Mouse (Mus musculus): Measurements from ENCODE around the gene Teddm1b. TPM values are rescaled to one million over a fixed set of nuclear protein-coding genes. Genes with fewer than 3 reads are reported as not detected.

The Teddm1b gene
- polyA plus RNA-seq, 1 experiment from 2014 or later: 0.87 TPM

Small RNA genes within 50 kb of the gene (microRNA-seq; reads per million reads assigned to microRNA genes)
- gene Mir8114: 17.7 reads per million, percentile 29 among the genes with 10 or more reads in this experiment

Other genes starting within 250 kb of the Teddm1b start
- 24.4 and 26.4 TPM in 2 replicates for gene Rgs8, start 221.3 kb upstream of the Teddm1b start, polyA plus RNA-seq (2015; fragmentation: Nextera tagmentation; extraction: Ambion mirVana)
- gene Rgs16, start 134.0 kb upstream of the Teddm1b start, polyA plus RNA-seq (2015; fragmentation: Nextera tagmentation; extraction: Ambion mirVana): 21.2 and 26.0 TPM in 2 replicates
- 53.7 and 53.8 TPM in 2 replicates for gene Rnasel, start 124.9 kb upstream of the Teddm1b start, polyA plus RNA-seq (2015; fragmentation: Nextera tagmentation; extraction: Ambion mirVana)
- 0.08 and 0.26 TPM in 2 replicates for gene Rgsl1, start 30.2 kb upstream of the Teddm1b start, polyA plus RNA-seq (2015; fragmentation: Nextera tagmentation; extraction: Ambion mirVana)
- gene Teddm1a, start 17.4 kb downstream of the Teddm1b start, polyA plus RNA-seq (2015; fragmentation: Nextera tagmentation; extraction: Ambion mirVana): not detected in 2 replicates
- gene Glul, start 25.6 kb downstream of the Teddm1b start, polyA plus RNA-seq (2015; fragmentation: Nextera tagmentation; extraction: Ambion mirVana): 150 and 164 TPM in 2 replicates
- 0.96 and 1.3 TPM in 2 replicates for gene Teddm2, start 25.9 kb downstream of the Teddm1b start, polyA plus RNA-seq (2015; fragmentation: Nextera tagmentation; extraction: Ambion mirVana)